Mouse (Mus musculus): Measurements from ENCODE around the gene Nfe2l1. TPM values are rescaled to one million over a fixed set of nuclear protein-coding genes. Genes with fewer than 3 reads are reported as not detected.
"Not testable (repeated sequence)": the region's sequence is repeated elsewhere in the genome, so short reads cannot be mapped to it uniquely, and the experiment has no call there.

Nfe2l1 gene
- total RNA-seq, 2 experiments from 2014 or later, result 292 to 305 TPM

GRCm38 (mm10) chr11:96822675-96823470 lies 6.9 kb downstream of the Nfe2l1 start:
- DNase-seq (ENCODE audit: low spot score in 2 of 2), result no peak

- no peak for DNase-seq (ENCODE audit: low spot score in 2 of 2)
Observed at GRCm38 (mm10) chr11:96821956-96822355, 7.8 kb downstream of the Nfe2l1 start.

GRCm38 (mm10) chr11:96818128-96818710 lies 11.5 kb downstream of the Nfe2l1 start:
- no peak for DNase-seq (ENCODE audit: low spot score in 2 of 2)

- DNase-seq (ENCODE audit: low spot score in 2 of 2), result no peak
Observed at GRCm38 (mm10) chr11:96816979-96817378, 12.8 kb downstream of the Nfe2l1 start.

GRCm38 (mm10) chr11:96816494-96816893 lies 13.3 kb downstream of the Nfe2l1 start:
- DNase-seq (ENCODE audit: low spot score in 2 of 2), result no peak

- DNase-seq (ENCODE audit: low spot score in 2 of 2), result no peak
Observed at GRCm38 (mm10) chr11:96815895-96816294, 13.9 kb downstream of the Nfe2l1 start.

- no peak for DNase-seq (ENCODE audit: low spot score in 2 of 2)
Observed at GRCm38 (mm10) chr11:96814443-96814842, 15.3 kb downstream of the Nfe2l1 start.

GRCm38 (mm10) chr11:96813920-96814319 lies 15.8 kb downstream of the Nfe2l1 start:
- no peak for DNase-seq (ENCODE audit: low spot score in 2 of 2)

- no peak for DNase-seq (ENCODE audit: low spot score in 2 of 2)
Observed at GRCm38 (mm10) chr11:96813455-96813854, 16.3 kb downstream of the Nfe2l1 start.

- not testable (repeated sequence) for DNase-seq (ENCODE audit: low spot score in 2 of 2)
Observed at GRCm38 (mm10) chr11:96811188-96811587, 18.6 kb downstream of the Nfe2l1 start.

GRCm38 (mm10) chr11:96809562-96810235 lies 20.1 kb downstream of the Nfe2l1 start:
- no peak for DNase-seq (ENCODE audit: low spot score in 2 of 2)

- DNase-seq (ENCODE audit: low spot score in 2 of 2), result no peak
Observed at GRCm38 (mm10) chr11:96808066-96808465, 21.7 kb downstream of the Nfe2l1 start.

- no peak for DNase-seq (ENCODE audit: low spot score in 2 of 2)
Observed at GRCm38 (mm10) chr11:96805606-96806005, 24.2 kb downstream of the Nfe2l1 start.

- no peak for DNase-seq (ENCODE audit: low spot score in 2 of 2)
Observed at GRCm38 (mm10) chr11:96799511-96799910, 30.3 kb downstream of the Nfe2l1 start.

- DNase-seq (ENCODE audit: low spot score in 2 of 2), result no peak
Observed at GRCm38 (mm10) chr11:96796586-96796985, 33.2 kb downstream of the Nfe2l1 start.

- no peak for DNase-seq (ENCODE audit: low spot score in 2 of 2)
Observed at GRCm38 (mm10) chr11:96796081-96796480, 33.7 kb downstream of the Nfe2l1 start.

- DNase-seq (ENCODE audit: low spot score in 2 of 2), result no peak
Observed at GRCm38 (mm10) chr11:96795491-96795890, 34.3 kb downstream of the Nfe2l1 start.

GRCm38 (mm10) chr11:96790681-96791080 lies 39.1 kb downstream of the Nfe2l1 start:
- no peak for DNase-seq (ENCODE audit: low spot score in 2 of 2)

- DNase-seq (ENCODE audit: low spot score in 2 of 2), result no peak
Observed at GRCm38 (mm10) chr11:96789990-96790389, 39.8 kb downstream of the Nfe2l1 start.

GRCm38 (mm10) chr11:96788871-96789795 lies 40.6 kb downstream of the Nfe2l1 start, which contains the start of gene Cbx1:
Gene Cbx1 (plus strand): TSS chr11:96789127.
- DNase-seq (ENCODE audit: low spot score in 2 of 2), result peak; percentile 89 to 92

Data from left cerebral cortex, adult 18-20 months (tissue).